Mouse (Mus musculus) liver, embryonic 13.5 days (tissue): ENCODE results near the gene AI597479. TPM values are rescaled to one million over a fixed set of nuclear protein-coding genes. Genes with fewer than 3 reads are reported as not detected.

Experiments used
- ATAC-seq: fragments of 200-750 bp; cut with Nextera tagmentation; 2 replicates; pipeline ENCODE4 v1.8.0; 2017; ENCODE audit warnings: low read depth, mild to moderate bottlenecking, moderate number of reproducible peaks, moderate library complexity
- DNase-seq: peaks from one replicate; pipeline ENCODE4 v3.0.0; 2022
- H3K27ac ChIP-seq: fragments of 300-500 bp; sonication (generic); 2 replicates; pipeline ENCODE4 v1.5.1; 2015; ENCODE audit warnings: moderate library complexity, mild to moderate bottlenecking, inconsistent platforms
- H3K27me3 ChIP-seq: fragments of 300-500 bp; sonication (generic); 2 replicates; pipeline ENCODE4 v1.6.1; 2015; ENCODE audit warnings: mild to moderate bottlenecking, inconsistent platforms
- H3K36me3 ChIP-seq: fragments of 300-500 bp; sonication (generic); 2 replicates; pipeline ENCODE4 v1.6.1; 2015; ENCODE audit warnings: mild to moderate bottlenecking, inconsistent platforms
- H3K4me1 ChIP-seq: fragments of 300-500 bp; sonication (generic); replicated peaks from 2 replicates; pipeline ENCODE4 v1.6.1; 2015; ENCODE audit warnings: inconsistent platforms
- H3K4me2 ChIP-seq: fragments of 300-500 bp; sonication (generic); 2 replicates; pipeline ENCODE4 v1.6.1; 2015; ENCODE audit warnings: inconsistent platforms, mild to moderate bottlenecking, moderate library complexity
- H3K4me3 ChIP-seq: fragments of 300-500 bp; sonication (generic); replicated peaks from 2 replicates; pipeline ENCODE4 v1.5.1; 2015; ENCODE audit warnings: mild to moderate bottlenecking, inconsistent platforms
- H3K9ac ChIP-seq: fragments of 300-500 bp; sonication (generic); 2 replicates; pipeline ENCODE4 v1.6.1; 2015; ENCODE audit warnings: mild to moderate bottlenecking, inconsistent platforms
- H3K9me3 ChIP-seq: fragments of 300-500 bp; sonication (generic); replicated peaks from 2 replicates; pipeline ENCODE4 v1.6.1; 2016; ENCODE audit warnings: inconsistent platforms
- WGBS: fragments of 180-500 bp; shearing (Covaris S2); methylation state at CpG from one replicate; pipeline ENCODE4 v1.1.7; 2015; ENCODE audit not compliant: insufficient replicate concordance; 5-methylcytosine and 5-hydroxymethylcytosine counted together
- polyA plus RNA-seq: library from polyadenylated mRNA; unstranded; fragments of >200 nt; fragmentation: Nextera tagmentation; extraction: Ambion mirVana; gene quantifications from 2 replicates; pipeline ENCODE4 v1.2.1, GENCODE M21; 2015

The AI597479 gene
- polyA plus RNA-seq: 9.4 and 11.8 TPM in 2 replicates

GRCm38 (mm10) chr1:43098031-43098984 lies at the start of gene AI597479, which contains the start of gene Tgfbrap1:
Gene AI597479, plus strand, starts transcription at chr1:43098710.
Gene Tgfbrap1, minus strand, starts transcription at chr1:43098637.
- ATAC-seq: peak; percentile 92
- Histone ChIP-seq H3K27ac (peak within 1 kb of the TSS; percentile 96), H3K9me3 (no peaks in the 10 kb centered on the region), H3K4me1 (peaks cover 17% of the 10 kb centered on the region), H3K36me3 (peaks cover 12% of the 10 kb centered on the region; the same call in 1 of the 2 replicates), H3K27me3 (no peaks in the 10 kb centered on the region), H3K4me2 (peak within 1 kb of the TSS; percentile 79), H3K9ac (peak within 1 kb of the TSS; percentile 86), H3K4me3 (peak within 1 kb of the TSS; percentile 77)
- under 1% methylated on average over 56 of the region's 57 CpGs for WGBS
- DNase-seq: peak; percentile 84

- Histone ChIP-seq H3K27ac (no peak overlapping the region), H3K9ac (no peak overlapping the region), H3K4me2 (no peak overlapping the region), H3K4me3 (no peak overlapping the region), H3K9me3 (no peaks in the 10 kb centered on the region), H3K27me3 (no peaks in the 10 kb centered on the region), H3K36me3 (peaks cover 71% of the 10 kb centered on the region), H3K4me1 (no peaks in the 10 kb centered on the region)
- WGBS: 81% methylated on average over 5 of the region's 5 CpGs
- no peak for DNase-seq
- ATAC-seq: no peak
Measured at GRCm38 (mm10) chr1:43051903-43052302, 46.6 kb upstream of the AI597479 start.

- H3K27ac ChIP-seq: no peak overlapping the region
- peak; percentile 15 for DNase-seq
Measured at GRCm38 (mm10) chr1:43065615-43066310, 32.7 kb upstream of the AI597479 start.

GRCm38 (mm10) chr1:43066573-43066972 lies 31.9 kb upstream of the AI597479 start:
- ATAC-seq: no peak
- Histone ChIP-seq H3K36me3 (peaks cover 38% of the 10 kb centered on the region), H3K9ac (no peak overlapping the region), H3K4me3 (no peak overlapping the region), H3K9me3 (no peaks in the 10 kb centered on the region), H3K27me3 (no peaks in the 10 kb centered on the region), H3K4me2 (no peak overlapping the region), H3K4me1 (0 out of 2 replicates have a peak, but pooled peaks cover 3% of the 10 kb centered on the region), H3K27ac (no peak overlapping the region)
- WGBS: 70% methylated on average over 8 of the region's 8 CpGs
- no peak for DNase-seq

More at GRCm38 (mm10) chr1:43065615-43066310, 32.7 kb upstream of the AI597479 start:
- H3K27me3 ChIP-seq: no peaks in the 10 kb centered on the region
- H3K36me3 ChIP-seq: peaks cover 42% of the 10 kb centered on the region
- no peak overlapping the region for H3K9ac ChIP-seq
- H3K9me3 ChIP-seq: no peaks in the 10 kb centered on the region
- H3K4me1 ChIP-seq: 0 out of 2 replicates have a peak, but pooled peaks cover under 1% of the 10 kb centered on the region
- H3K4me2 ChIP-seq: no peak overlapping the region
- 62% methylated on average over 9 of the region's 9 CpGs for WGBS
- no peak overlapping the region for H3K4me3 ChIP-seq
- no peak for ATAC-seq

GRCm38 (mm10) chr1:43067551-43067950 lies 31.0 kb upstream of the AI597479 start:
- Histone ChIP-seq H3K4me3 (no peak overlapping the region), H3K36me3 (peaks cover 36% of the 10 kb centered on the region), H3K4me1 (0 out of 2 replicates have a peak, but pooled peaks cover 3% of the 10 kb centered on the region), H3K9ac (no peak overlapping the region), H3K27me3 (no peaks in the 10 kb centered on the region), H3K9me3 (no peaks in the 10 kb centered on the region), H3K27ac (no peak overlapping the region), H3K4me2 (no peak overlapping the region)
- WGBS: 71% methylated on average over 7 of the region's 7 CpGs
- DNase-seq (no peak), ATAC-seq (no peak)

GRCm38 (mm10) chr1:43070726-43071125 lies 27.8 kb upstream of the AI597479 start:
- peaks cover 50% of the 10 kb centered on the region for H3K36me3 ChIP-seq
- WGBS: 56% methylated on average over 5 of the region's 5 CpGs
- DNase-seq: no peak

GRCm38 (mm10) chr1:43072028-43072427 lies 26.5 kb upstream of the AI597479 start:
- Histone ChIP-seq H3K27ac (no peak overlapping the region), H3K27me3 (no peaks in the 10 kb centered on the region), H3K9me3 (no peaks in the 10 kb centered on the region), H3K4me2 (no peak overlapping the region), H3K36me3 (peaks cover 42% of the 10 kb centered on the region), H3K4me3 (no peak overlapping the region), H3K9ac (no peak overlapping the region), H3K4me1 (0 out of 2 replicates have a peak, but pooled peaks cover 3% of the 10 kb centered on the region)
- WGBS: 78% methylated on average over 8 of the region's 8 CpGs
- no peak for ATAC-seq
- no peak for DNase-seq

More at GRCm38 (mm10) chr1:43070726-43071125, 27.8 kb upstream of the AI597479 start:
- 0 out of 2 replicates have a peak, but pooled peaks cover 3% of the 10 kb centered on the region for H3K4me1 ChIP-seq
- H3K27ac ChIP-seq: no peak overlapping the region
- H3K27me3 ChIP-seq: no peaks in the 10 kb centered on the region
- H3K4me2 ChIP-seq: no peak overlapping the region
- no peak overlapping the region for H3K9ac ChIP-seq
- ATAC-seq: no peak
- H3K9me3 ChIP-seq: no peaks in the 10 kb centered on the region
- no peak overlapping the region for H3K4me3 ChIP-seq

- H3K27ac ChIP-seq: no peak overlapping the region
- H3K36me3 ChIP-seq: peaks cover 37% of the 10 kb centered on the region
- no peaks in the 10 kb centered on the region for H3K27me3 ChIP-seq
- ATAC-seq: no peak
- no peak overlapping the region for H3K4me2 ChIP-seq
- WGBS: 46% methylated on average over 1 of the region's 1 CpGs
- 0 out of 2 replicates have a peak, but pooled peaks cover 3% of the 10 kb centered on the region for H3K4me1 ChIP-seq
- H3K9ac ChIP-seq: no peak overlapping the region
- no peaks in the 10 kb centered on the region for H3K9me3 ChIP-seq
- H3K4me3 ChIP-seq: no peak overlapping the region
- DNase-seq: no peak
Measured at GRCm38 (mm10) chr1:43072561-43072960, 25.9 kb upstream of the AI597479 start.

GRCm38 (mm10) chr1:43074791-43075190 lies 23.7 kb upstream of the AI597479 start:
- no peaks in the 10 kb centered on the region for H3K27me3 ChIP-seq
- DNase-seq (no peak), ATAC-seq (no peak)
- 0 out of 2 replicates have a peak, but pooled peaks cover 3% of the 10 kb centered on the region for H3K4me1 ChIP-seq
- 94% methylated on average over 2 of the region's 2 CpGs for WGBS
- no peak overlapping the region for H3K9ac ChIP-seq
- no peak overlapping the region for H3K4me3 ChIP-seq
- H3K27ac ChIP-seq: no peak overlapping the region
- no peak overlapping the region for H3K4me2 ChIP-seq
- H3K9me3 ChIP-seq: no peaks in the 10 kb centered on the region
- H3K36me3 ChIP-seq: peaks cover 30% of the 10 kb centered on the region

- DNase-seq: no peak
- H3K4me1 ChIP-seq: no peaks in the 10 kb centered on the region; the same call in 1 of the 2 replicates
- no peak for ATAC-seq
- no peak overlapping the region for H3K4me3 ChIP-seq
- no peak overlapping the region for H3K9ac ChIP-seq
- H3K36me3 ChIP-seq: peaks cover 13% of the 10 kb centered on the region
- no peak overlapping the region for H3K27ac ChIP-seq
- H3K4me2 ChIP-seq: no peak overlapping the region
- no peaks in the 10 kb centered on the region for H3K9me3 ChIP-seq
- WGBS: 37% methylated on average over 2 of the region's 2 CpGs
- H3K27me3 ChIP-seq: no peaks in the 10 kb centered on the region
Measured at GRCm38 (mm10) chr1:43078124-43078523, 20.4 kb upstream of the AI597479 start.

GRCm38 (mm10) chr1:43082946-43083345 lies 15.6 kb upstream of the AI597479 start:
- Histone ChIP-seq H3K36me3 (0 out of 2 replicates have a peak, but pooled peaks cover 4% of the 10 kb centered on the region), H3K9me3 (no peaks in the 10 kb centered on the region), H3K27ac (no peak overlapping the region), H3K4me3 (no peak overlapping the region), H3K4me1 (no peaks in the 10 kb centered on the region; the same call in 1 of the 2 replicates), H3K27me3 (no peaks in the 10 kb centered on the region), H3K4me2 (no peak overlapping the region), H3K9ac (no peak overlapping the region)
- DNase-seq: no peak
- no peak for ATAC-seq
- WGBS: 66% methylated on average over 5 of the region's 5 CpGs
